Mouse (Mus musculus) layer of hippocampus, adult 18-20 months (tissue): Measurements from ENCODE around the gene Asb16. TPM values are rescaled to one million over a fixed set of nuclear protein-coding genes. Genes with fewer than 3 reads are reported as not detected.
A peak's percentile ranks its signal among the peaks of the same experiment; 100 is the strongest.

Source experiments
- DNase-seq, 2 experiments: peaks; one replicate each; pipeline ENCODE4 v3.0.0; 2022; ENCODE audit warnings: low spot score in 2 of 2
- long read RNA-seq: library from polyadenylated mRNA; stranded (forward); transcript quantifications from one replicate; pipeline ENCODE4 v2.0.0, GENCODE M21; 2021
- total RNA-seq, 2 experiments: library from RNA; stranded (reverse); gene quantifications; 2 replicates each; pipeline ENCODE4 v1.2.3; 2021

Asb16 gene
- 1 to 10 TPM; 2.3 to 2.9 TPM for total RNA-seq
- long read RNA-seq, partial matches to known transcripts, result 1 of 1 reads
- long read RNA-seq, other reads (novel, unspliced or antisense), result 0 of 1 reads

- no peak for DNase-seq
These were observed at the start of gene Asb16 for GRCm38 (mm10) chr11:102268520-102269244. Gene Asb16 (plus strand): TSS chr11:102268743.

- DNase-seq, result peak; percentile 92 to 97
These were observed 49.8 kb upstream of the Asb16 start for GRCm38 (mm10) chr11:102218783-102219182.

DNA sequence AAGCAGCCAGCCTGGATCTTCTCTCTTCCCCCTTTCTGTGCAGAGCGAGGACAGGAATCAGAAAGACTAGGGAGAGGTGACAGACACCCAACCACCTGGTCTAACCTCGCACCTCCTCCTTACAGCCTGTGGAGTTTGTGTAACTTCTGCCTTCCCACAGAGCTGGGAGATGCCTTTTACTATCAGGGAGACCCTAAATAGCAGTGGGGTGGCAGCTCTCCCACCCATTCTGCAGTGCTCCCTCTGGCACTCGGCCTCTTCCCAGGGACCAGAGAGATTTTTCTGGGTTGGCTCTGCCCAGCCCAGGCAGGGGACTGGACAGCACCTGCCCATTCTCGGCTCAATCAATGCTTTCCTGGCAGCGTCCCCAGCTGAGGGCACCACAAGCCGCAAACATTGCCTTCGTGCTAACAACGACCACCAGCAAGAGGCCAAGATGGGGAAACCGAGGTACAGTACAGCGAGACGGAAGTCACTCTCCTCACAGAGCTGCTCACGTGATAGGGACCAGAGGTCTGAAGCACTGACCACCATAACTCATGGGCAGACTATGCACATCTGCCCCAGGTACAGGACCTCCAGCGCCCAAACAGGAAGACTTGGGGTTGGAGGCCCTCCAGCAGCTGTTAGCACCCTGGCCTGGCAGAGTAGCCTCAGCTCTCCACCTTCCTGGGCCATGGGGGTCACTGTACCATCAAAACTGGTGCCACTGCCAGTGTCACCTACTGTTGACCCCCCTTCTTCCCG, 49.1 kb upstream of the Asb16 start:
- peak in 1 of 2 experiments; percentile 53 for DNase-seq

GRCm38 (mm10) chr11:102219994-102220346, 48.6 kb upstream of the Asb16 start:
- DNase-seq, result no peak

DNA sequence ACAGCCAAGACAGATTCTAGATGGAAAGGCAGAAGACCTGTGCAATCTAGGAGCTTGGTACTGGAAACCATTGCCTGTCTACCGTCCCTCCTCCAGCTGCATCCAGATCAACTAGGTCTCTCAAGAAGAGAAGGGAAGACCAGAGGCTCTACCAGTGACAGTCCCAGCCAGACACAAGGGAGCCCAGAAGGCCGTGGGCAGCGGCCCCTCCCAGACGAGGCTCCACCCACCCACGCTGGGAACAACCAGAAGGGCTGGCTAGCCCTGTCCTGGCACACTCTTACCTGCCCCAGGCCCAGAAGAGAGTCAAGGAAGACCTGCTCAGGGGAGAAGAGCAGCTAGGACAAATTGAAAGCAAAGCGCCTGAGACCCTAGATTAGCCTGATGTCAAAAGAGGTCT, 48.1 kb upstream of the Asb16 start:
- no peak for DNase-seq

DNA sequence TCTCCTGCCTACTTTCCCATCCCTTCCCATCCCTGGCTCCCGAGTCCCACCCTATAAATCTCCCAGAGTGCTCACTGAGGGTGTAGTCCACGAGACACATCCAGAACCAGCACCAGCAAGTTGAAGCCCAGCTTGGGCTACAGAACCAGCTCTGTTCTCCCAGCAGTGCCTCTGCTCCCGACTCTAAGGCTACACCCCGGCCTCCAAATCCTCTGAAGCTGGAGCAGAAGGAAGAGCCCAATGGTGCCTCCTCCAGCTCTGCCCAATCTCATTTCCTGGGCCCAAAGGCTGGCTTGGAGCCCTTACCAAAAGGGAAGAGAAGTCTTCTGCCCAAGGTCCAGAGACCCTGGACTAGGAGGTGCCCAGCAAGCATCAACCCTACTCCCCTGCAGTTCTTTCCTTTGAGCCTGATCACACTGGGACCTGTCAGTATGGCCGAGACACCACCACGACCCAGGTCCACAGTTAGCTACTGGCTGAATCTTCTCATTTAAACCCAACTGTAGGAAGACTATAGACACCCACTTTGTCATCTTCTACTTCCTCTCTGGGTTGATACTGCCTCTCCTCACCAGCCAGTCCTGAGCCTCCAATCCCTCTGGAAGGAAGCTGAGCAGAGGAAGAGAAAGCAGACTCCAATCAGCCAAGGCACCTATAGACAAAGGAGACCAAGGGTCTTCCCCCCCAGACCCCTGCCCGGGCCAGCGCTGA, 47.1 kb upstream of the Asb16 start:
- no peak for DNase-seq

DNA sequence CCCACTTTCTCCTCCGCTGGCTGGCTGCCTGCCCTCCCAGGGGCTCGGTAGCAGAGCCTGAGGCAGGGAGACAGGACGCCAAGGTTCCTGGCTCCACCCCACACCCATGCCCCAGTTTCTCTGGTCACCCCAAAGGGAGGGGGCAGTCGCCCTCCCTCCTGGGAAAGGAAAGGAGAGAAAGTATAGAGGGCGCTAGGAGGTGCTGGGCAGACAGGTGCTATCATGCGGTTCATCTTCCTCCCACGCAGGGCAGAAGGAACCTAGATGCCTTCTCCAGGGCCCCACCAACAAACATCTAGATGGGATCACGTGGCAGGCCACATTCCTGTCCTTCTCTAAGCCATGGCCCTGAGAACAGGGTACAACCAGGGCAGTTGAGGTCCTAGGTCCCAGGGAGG, 46.6 kb upstream of the Asb16 start:
- DNase-seq, result no peak

- DNase-seq, result no peak
These were observed 45.4 kb upstream of the Asb16 start for GRCm38 (mm10) chr11:102223166-102223565.

GRCm38 (mm10) chr11:102224686-102225085, 43.9 kb upstream of the Asb16 start:
- no peak for DNase-seq

GRCm38 (mm10) chr11:102225221-102225620, 43.3 kb upstream of the Asb16 start:
- DNase-seq, result no peak

DNA sequence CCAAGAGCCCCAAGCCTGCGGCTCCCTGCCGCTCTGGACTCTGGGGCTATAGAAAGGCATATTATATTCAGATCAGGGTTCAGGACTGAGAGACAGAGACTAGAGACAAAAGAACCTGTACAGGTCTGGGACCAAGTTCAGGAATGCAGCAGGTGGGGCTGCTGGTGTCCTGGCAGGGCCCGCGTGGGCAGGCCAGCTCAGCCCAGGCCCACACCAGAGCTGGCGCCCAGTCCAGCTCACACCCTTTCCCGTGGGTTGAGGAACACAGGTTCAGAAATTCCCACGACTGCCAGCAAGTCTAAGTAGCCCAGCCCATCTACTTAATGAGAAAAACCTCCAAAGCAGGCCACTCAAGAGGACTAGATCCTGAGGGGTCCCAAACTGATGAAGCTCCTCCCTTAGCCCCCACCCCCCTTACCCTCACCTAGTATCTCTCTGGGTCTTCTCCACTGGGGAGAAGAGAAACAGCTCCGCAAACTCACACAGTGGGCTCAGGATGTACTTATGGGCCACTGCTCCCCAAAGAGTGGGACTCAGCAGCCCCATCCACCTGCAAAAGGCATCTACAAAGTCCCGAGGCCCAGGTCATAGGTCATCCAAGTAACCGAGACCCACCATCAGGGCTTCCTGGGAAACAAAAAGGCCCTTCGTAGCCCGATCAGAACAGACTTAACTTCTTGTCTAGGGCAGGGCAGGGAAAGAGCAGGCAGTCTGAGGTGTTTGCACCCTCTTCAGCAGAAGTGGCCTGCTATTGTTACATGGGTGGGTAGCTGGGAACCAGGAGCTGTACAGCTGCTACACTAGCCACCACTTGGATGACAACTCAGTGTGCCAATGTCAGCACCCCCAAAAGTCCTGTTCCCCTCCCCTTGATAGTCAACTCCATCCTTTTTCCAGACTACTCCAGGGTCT, 42.2 kb upstream of the Asb16 start:
- DNase-seq, result no peak

DNA sequence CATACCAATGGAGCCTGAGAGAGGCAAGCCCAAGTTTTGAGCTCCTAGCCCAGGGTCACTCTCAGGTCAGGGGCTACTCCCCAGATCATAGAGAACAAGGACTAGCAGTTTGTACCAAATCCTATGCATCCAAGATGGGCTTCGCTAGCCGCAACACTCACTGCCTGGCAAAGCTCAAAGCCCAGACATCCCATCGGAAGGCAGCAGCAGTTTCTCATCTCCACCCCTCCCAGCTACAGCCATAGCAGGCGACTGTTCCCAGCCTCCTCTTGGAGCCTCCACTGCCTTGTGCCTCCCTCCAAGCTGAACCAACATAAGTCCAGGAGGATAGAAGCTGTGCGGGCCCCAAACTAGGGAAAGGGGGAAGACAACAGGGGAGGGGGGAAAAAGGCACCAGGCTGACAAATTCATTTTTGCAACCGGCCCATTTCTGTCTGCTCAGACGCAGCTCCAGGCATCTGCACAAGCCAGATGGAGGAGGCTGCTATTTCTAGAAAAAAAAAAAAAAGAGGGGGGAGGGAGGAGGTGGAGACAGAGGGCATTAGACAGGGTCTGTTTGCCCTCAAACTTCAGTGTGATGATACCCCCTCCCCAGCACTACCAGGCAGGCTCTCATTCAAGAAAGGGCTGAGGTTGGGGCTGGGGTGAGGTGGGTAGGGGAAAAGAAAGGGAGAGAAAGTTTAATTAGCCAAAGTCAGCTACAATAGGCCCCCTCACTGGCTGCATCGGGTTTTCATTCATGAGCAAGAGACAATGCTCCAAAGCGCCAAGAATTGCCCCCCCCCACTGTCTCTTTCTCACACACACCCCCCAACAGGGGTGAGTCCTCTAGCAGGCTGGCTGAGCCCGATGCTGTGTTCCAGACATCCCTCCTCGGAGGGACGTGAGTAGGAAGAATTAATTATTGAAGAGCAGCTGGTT, 41.0 kb upstream of the Asb16 start:
- DNase-seq, result peak in 1 of 2 experiments; percentile 58

- no peak for DNase-seq
These were observed 40.4 kb upstream of the Asb16 start for GRCm38 (mm10) chr11:102228191-102228545.

DNA sequence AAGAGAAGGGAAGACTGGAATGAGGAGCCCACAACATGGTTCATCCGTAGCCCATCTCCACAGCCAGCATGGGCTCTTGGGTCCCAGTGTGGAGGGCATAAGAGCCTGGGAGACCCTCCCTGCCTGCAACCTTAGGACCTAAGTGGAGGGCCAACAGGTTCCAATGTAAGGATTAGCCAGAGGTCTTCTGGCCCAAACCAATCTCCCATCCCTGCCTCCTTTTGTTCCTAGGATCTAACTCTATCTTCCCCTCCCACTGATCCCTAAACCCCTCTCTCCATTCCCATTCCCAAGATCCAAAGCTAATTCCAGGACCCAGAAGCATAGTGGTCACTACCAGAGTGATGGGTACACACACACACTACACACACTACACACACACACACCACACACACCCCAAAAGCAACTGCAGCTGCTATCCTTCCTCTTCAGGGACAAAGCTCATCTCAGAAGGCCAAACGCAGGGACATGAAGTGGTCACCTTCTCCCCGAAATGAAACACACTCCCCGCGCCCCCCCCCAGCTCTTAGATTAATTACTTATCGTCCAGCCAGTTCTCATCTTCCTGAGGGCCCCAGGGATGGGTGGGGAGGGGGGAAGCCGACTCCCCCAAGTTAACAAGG, 39.8 kb upstream of the Asb16 start:
- no peak for DNase-seq

GRCm38 (mm10) chr11:102229331-102229953, 39.1 kb upstream of the Asb16 start:
- DNase-seq, result peak in 1 of 2 experiments; percentile 52

DNA sequence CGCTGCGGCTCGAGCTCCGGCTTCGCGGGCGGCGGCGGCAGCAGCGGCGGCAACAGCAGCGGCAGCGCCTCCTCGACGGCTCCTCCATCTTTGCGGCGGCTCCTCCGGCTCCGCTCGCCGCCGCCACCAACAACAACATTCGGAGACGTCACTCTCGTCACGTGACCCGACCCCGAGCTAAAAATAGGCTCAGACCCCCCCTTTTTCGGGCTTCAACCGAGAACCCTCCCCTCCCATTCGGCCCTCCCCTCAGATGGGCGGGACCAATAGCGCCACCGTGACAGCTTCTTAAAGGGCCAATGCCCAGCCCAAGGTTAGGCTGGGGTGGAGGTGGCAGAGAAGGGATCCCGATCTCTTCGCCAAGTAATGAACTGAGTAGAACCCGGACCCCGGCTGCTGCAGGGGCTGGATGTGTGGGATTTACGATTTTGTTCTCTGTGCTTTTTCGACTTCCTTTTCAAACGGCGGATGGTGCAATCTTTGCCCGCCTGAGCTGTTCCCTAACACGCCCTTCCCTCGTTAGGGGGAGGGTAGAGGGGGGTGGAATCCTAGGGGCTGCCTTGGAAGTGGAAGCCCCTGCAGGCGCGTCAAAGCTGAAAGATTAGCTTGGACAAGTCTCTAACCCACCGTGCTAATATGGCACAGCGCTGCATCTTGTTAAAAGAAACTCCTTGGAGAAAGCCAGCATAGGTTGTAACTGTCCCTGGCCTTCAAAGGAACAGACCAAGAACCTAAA, 38.4 kb upstream of the Asb16 start, which contains the start of gene Hdac5:
Hdac5 (minus strand) TSS at position 161 of the 736 bp plus-strand sequence.
- peak; percentile 96 to 99 for DNase-seq

- no peak for DNase-seq
These were observed 32.5 kb upstream of the Asb16 start for GRCm38 (mm10) chr11:102236022-102236421.

DNA sequence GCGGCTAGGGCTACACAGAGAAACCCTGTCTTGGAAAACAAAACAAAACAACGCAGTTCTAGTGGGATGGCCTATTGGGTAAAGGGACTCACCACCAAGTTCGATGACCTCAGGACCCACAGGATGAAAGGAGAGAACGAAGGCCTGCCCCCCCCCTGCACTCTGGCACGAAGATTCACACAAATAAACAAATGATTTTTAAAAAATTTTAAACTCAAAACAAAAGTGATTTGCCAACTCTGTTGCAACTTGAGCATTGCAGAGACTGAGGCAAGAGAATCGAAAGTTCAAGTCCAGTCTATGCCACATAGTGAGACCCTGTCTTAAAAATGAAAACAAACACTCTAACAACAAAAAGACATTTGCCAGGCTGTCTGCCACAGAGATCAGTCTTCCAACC, 27.9 kb upstream of the Asb16 start:
- DNase-seq, result no peak
